Mouse (Mus musculus) C2C12 (cell line): ENCODE data around the gene Scnn1g. TPM values are rescaled to one million over a fixed set of nuclear protein-coding genes. Genes with fewer than 3 reads are reported as not detected.

Source experiments
- H3K27me3 ChIP-seq: one replicate; pipeline ENCODE4 v1.6.1; 2011; ENCODE audit not compliant: control insufficient read depth, insufficient read depth, insufficient read length
- H3K36me3 ChIP-seq: one replicate; pipeline ENCODE4 v1.6.1; 2011; ENCODE audit not compliant: control insufficient read depth, insufficient read depth
- H3K4me3 ChIP-seq: one replicate; pipeline ENCODE4 v1.5.1; 2011; ENCODE audit warnings: mild to moderate bottlenecking, control low read depth; ENCODE audit not compliant: poor library complexity, insufficient read depth, severe bottlenecking
- H3K79me2 ChIP-seq: one replicate; pipeline ENCODE4 v1.6.1; 2011; ENCODE audit not compliant: control insufficient read depth, insufficient read depth
- H3K79me3 ChIP-seq: one replicate; pipeline ENCODE4 v1.6.1; 2011; ENCODE audit warnings: low read depth, control low read depth
- H3ac ChIP-seq: one replicate; pipeline ENCODE3; 2011; ENCODE audit warnings: low read depth; ENCODE audit not compliant: control insufficient read depth, insufficient read length
- CEBPB ChIP-seq: IDR thresholded peaks from one replicate; pipeline ENCODE4 v1.6.1; 2011; ENCODE audit warnings: low read depth, mild to moderate bottlenecking, control low read depth, moderate library complexity
- CTCF ChIP-seq: IDR thresholded peaks from one replicate; pipeline ENCODE4 v1.5.1; 2011; ENCODE audit not compliant: control insufficient read depth, insufficient read depth, insufficient read length
- FOSL1 ChIP-seq: IDR thresholded peaks from one replicate; pipeline ENCODE4 v1.8.0; 2011; ENCODE audit warnings: mild to moderate bottlenecking, low read length; ENCODE audit not compliant: poor library complexity, insufficient read depth, severe bottlenecking
- MAX ChIP-seq: IDR thresholded peaks from one replicate; pipeline ENCODE4 v1.6.1; 2011; ENCODE audit warnings: mild to moderate bottlenecking, control low read depth
- MYOD1 ChIP-seq: IDR thresholded peaks from one replicate; pipeline ENCODE4 v1.6.1; 2011; ENCODE audit warnings: low read depth; ENCODE audit not compliant: control insufficient read depth, insufficient read length
- MYOG ChIP-seq: IDR thresholded peaks from one replicate; pipeline ENCODE4 v1.6.1; 2011; ENCODE audit not compliant: control insufficient read depth, insufficient read length; ENCODE audit errors: extremely low read depth
- USF1 ChIP-seq: IDR thresholded peaks from one replicate; pipeline ENCODE4 v1.6.1; 2011; ENCODE audit warnings: low read depth, mild to moderate bottlenecking, control low read depth, moderate library complexity
- long read RNA-seq, 2 experiments: library from polyadenylated mRNA; unstranded; transcript quantifications; one replicate each; pipeline ENCODE4 v2.0.0; 2019 to 2020
- polyA plus RNA-seq: library from polyadenylated mRNA; unstranded; fragments of >200 nt; fragmentation: generic; extraction: Trizol; gene quantifications from one replicate; pipeline ENCODE4 v1.2.1, GENCODE M21; 2012; ENCODE audit warnings: missing spikeins

Scnn1g gene
- not detected for polyA plus RNA-seq
- long read RNA-seq, experiment 1 = 0 reads
- long read RNA-seq, experiment 2 = 0 reads

- Histone ChIP-seq H3K4me3 (no peak within 1 kb of the TSS), H3K27me3 (peaks cover 20% of the 10 kb centered on the region), H3K36me3 (no peaks in the 10 kb centered on the region), H3K79me3 (no peaks in the 10 kb centered on the region), H3ac (peak within 1 kb of the TSS; percentile 12), H3K79me2 (no peaks in the 10 kb centered on the region)
- no peak for TF ChIP-seq CEBPB
- TF ChIP-seq MYOG = no peak
- TF ChIP-seq USF1 = no peak
- no peak for TF ChIP-seq MAX
- TF ChIP-seq CTCF = peak; percentile 99
- no peak for TF ChIP-seq FOSL1
These were observed at the start of gene Scnn1g for GRCm38 (mm10) chr7:121734171-121734831. Gene Scnn1g (plus strand): TSS chr7:121734479.

GRCm38 (mm10) chr7:121685140-121685984 lies 48.9 kb upstream of the Scnn1g start:
- H3K27me3 ChIP-seq = no peaks in the 10 kb centered on the region
- H3K36me3 ChIP-seq = peaks cover 4% of the 10 kb centered on the region
- H3K79me2 ChIP-seq = peaks cover 100% of the 10 kb centered on the region
- H3K79me3 ChIP-seq = peaks cover 80% of the 10 kb centered on the region
- H3K4me3 ChIP-seq = no peak overlapping the region
- TF ChIP-seq FOSL1 = no peak
- TF ChIP-seq MYOG = no peak
- no peak for TF ChIP-seq CEBPB
- no peak for TF ChIP-seq MAX
- TF ChIP-seq MYOD1 = no peak
- no peak for TF ChIP-seq USF1
- no peak for TF ChIP-seq CTCF
- H3ac ChIP-seq = no peak overlapping the region

GRCm38 (mm10) chr7:121689338-121689737 lies 44.9 kb upstream of the Scnn1g start:
- no peaks in the 10 kb centered on the region for H3K36me3 ChIP-seq
- peaks cover 99% of the 10 kb centered on the region for H3K79me2 ChIP-seq
- no peak overlapping the region for H3ac ChIP-seq
- no peak for TF ChIP-seq MYOD1
- TF ChIP-seq FOSL1 = no peak
- TF ChIP-seq CEBPB = no peak
- no peak for TF ChIP-seq CTCF
- TF ChIP-seq MAX = no peak
- TF ChIP-seq MYOG = no peak
- no peak for TF ChIP-seq USF1
- H3K4me3 ChIP-seq = no peak overlapping the region
- no peaks in the 10 kb centered on the region for H3K27me3 ChIP-seq
- peaks cover 81% of the 10 kb centered on the region for H3K79me3 ChIP-seq

GRCm38 (mm10) chr7:121691803-121692202 lies 42.5 kb upstream of the Scnn1g start:
- no peak overlapping the region for H3K4me3 ChIP-seq
- H3K27me3 ChIP-seq = no peaks in the 10 kb centered on the region
- H3K36me3 ChIP-seq = no peaks in the 10 kb centered on the region
- H3ac ChIP-seq = no peak overlapping the region
- TF ChIP-seq MYOG (no peak), CEBPB (no peak), USF1 (no peak), CTCF (no peak), MYOD1 (no peak), MAX (no peak), FOSL1 (no peak)
- peaks cover 83% of the 10 kb centered on the region for H3K79me3 ChIP-seq
- peaks cover 99% of the 10 kb centered on the region for H3K79me2 ChIP-seq

GRCm38 (mm10) chr7:121697170-121697569 lies 37.1 kb upstream of the Scnn1g start:
- Histone ChIP-seq H3K27me3 (no peaks in the 10 kb centered on the region), H3K4me3 (no peak overlapping the region), H3K79me2 (peaks cover 99% of the 10 kb centered on the region), H3K79me3 (peaks cover 85% of the 10 kb centered on the region), H3ac (no peak overlapping the region), H3K36me3 (peaks cover 4% of the 10 kb centered on the region)
- TF ChIP-seq MAX = no peak
- TF ChIP-seq CEBPB = no peak
- TF ChIP-seq FOSL1 = no peak
